Mouse (Mus musculus) hindbrain, embryonic 11.5 days (tissue): ENCODE results near the gene Ifnl2. TPM values are rescaled to one million over a fixed set of nuclear protein-coding genes. Genes with fewer than 3 reads are reported as not detected.
"Not testable (repeated sequence)": the region's sequence is repeated elsewhere in the genome, so short reads cannot be mapped to it uniquely, and the experiment has no call there.

Experiments
- ATAC-seq: fragments of 200-750 bp; cut with Nextera tagmentation; 2 replicates; pipeline ENCODE4 v1.8.0; 2017; ENCODE audit warnings: mild to moderate bottlenecking, moderate TSS enrichment, moderate library complexity; ENCODE audit not compliant: low FRiP score
- DNase-seq: peaks from one replicate; pipeline ENCODE4 v3.0.0-alpha.2; 2015; ENCODE audit warnings: low spot score
- H3K27ac ChIP-seq: fragments of 300-500 bp; sonication (generic); 2 replicates; pipeline ENCODE4 v1.5.1; 2014; ENCODE audit warnings: mild to moderate bottlenecking, low read depth, low read length
- H3K27me3 ChIP-seq: fragments of 300-500 bp; sonication (generic); 2 replicates; pipeline ENCODE4 v1.6.1; 2014; ENCODE audit warnings: mild to moderate bottlenecking, low read length, moderate library complexity, mixed read lengths; ENCODE audit not compliant: control insufficient read depth, insufficient read depth
- H3K36me3 ChIP-seq: fragments of 300-500 bp; sonication (generic); 2 replicates; pipeline ENCODE4 v1.6.1; 2014; ENCODE audit warnings: mild to moderate bottlenecking, low read length, moderate library complexity, mixed read lengths; ENCODE audit not compliant: control insufficient read depth, insufficient read depth
- H3K4me1 ChIP-seq: fragments of 300-500 bp; sonication (generic); replicated peaks from 2 replicates; pipeline ENCODE4 v1.6.1; 2014; ENCODE audit warnings: low read length, mixed read lengths; ENCODE audit not compliant: control insufficient read depth, insufficient read depth
- H3K4me2 ChIP-seq: fragments of 300-500 bp; sonication (generic); replicated peaks from 2 replicates; pipeline ENCODE4 v1.6.1; 2014; ENCODE audit warnings: mild to moderate bottlenecking, low read depth, low read length
- H3K4me3 ChIP-seq: fragments of 300-500 bp; sonication (generic); 2 replicates; pipeline ENCODE4 v1.5.1; 2014; ENCODE audit warnings: low read depth, low read length
- H3K9ac ChIP-seq: fragments of 300-500 bp; sonication (generic); 2 replicates; pipeline ENCODE4 v1.6.1; 2014; ENCODE audit warnings: low read depth, low read length
- H3K9me3 ChIP-seq: fragments of 300-500 bp; sonication (generic); 2 replicates; pipeline ENCODE4 v1.6.1; 2016; ENCODE audit warnings: low read length; ENCODE audit not compliant: control insufficient read depth
- WGBS: fragments of 180-500 bp; shearing (Covaris S2); extraction: QIAGEN DNeasy Blood & Tissue Kit; methylation state at CpG from one replicate; pipeline ENCODE4 v1.1.7; 2014; 5-methylcytosine and 5-hydroxymethylcytosine counted together
- polyA plus RNA-seq: library from polyadenylated mRNA; unstranded; fragments of >200 nt; fragmentation: Nextera tagmentation; extraction: Ambion mirVana; gene quantifications from 2 replicates; pipeline ENCODE4 v1.2.1, GENCODE M21; 2014

The Ifnl2 gene
- polyA plus RNA-seq, 1 experiment from 2014 or later, result not detected

DNA sequence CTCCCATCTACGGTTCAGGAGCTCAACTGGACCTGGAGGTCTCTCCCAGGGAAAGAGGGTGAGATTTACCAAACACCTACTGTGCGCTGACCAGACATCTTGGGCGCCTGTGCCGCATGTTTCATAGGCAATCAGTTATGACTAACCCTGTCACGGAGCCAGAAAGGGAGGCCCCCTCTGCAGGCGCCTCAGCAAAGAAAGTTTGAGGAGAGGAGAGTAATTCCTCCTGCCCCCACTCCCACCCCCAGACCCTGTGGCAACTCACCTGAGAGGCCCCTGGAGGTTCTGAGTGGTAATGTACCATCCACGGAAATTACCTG lies 35.6 kb upstream of the Ifnl2 start:
- H3K27me3 ChIP-seq, result peaks cover 17% of the 10 kb centered on the region
- WGBS, result 41% methylated on average over 7 of the region's 7 CpGs

DNA sequence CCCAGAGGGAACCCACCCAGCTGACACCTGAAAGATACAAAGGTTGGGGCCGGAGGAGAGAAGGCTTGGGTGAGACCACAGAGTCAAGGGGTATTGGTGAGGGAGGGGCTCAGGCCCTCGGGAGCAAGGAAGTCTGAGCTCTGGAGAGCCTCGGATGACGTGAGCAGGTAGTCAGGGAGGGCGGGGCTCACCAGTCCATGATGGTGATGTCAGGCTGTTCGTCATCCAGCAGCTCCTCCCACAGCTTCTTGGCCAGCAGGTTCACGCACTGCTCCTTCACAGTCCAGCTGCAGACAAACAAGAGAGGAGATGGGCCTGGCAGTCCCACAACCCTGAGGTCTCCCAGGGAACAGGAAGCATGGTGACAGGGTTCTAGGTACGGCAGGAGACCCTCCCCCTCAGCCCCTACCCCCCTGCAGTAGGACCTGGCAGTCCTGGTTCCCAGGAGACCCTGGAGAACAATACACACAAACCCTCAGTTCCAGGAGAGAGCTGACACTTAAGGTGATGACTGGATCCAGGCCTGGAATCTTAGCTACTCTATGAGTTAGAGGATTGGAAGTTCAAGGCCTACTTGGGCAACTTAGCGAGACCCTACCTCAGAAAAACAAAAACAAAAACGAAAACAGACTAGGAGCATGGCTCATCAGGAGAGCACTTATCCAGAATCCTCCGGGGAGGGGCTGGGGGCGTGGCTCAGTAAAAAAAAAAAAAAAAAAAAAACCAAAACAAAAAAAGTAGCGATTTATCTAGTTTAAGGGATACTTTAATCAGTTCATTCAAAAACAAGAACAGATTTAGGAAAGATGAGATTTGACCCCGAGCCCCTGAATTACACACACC lies 35.0 kb upstream of the Ifnl2 start:
- Histone ChIP-seq H3K4me3 (no peak overlapping the region), H3K9me3 (no peaks in the 10 kb centered on the region), H3K27ac (no peak overlapping the region), H3K9ac (no peak overlapping the region), H3K4me1 (no peaks in the 10 kb centered on the region), H3K4me2 (no peak overlapping the region), H3K36me3 (no peaks in the 10 kb centered on the region), H3K27me3 (peaks cover 17% of the 10 kb centered on the region)
- 23% methylated on average over 14 of the region's 14 CpGs for WGBS
- ATAC-seq (peak; percentile 31; the same call in 1 of the 2 replicates), DNase-seq (peak; percentile 52)

More for the DNA sequence above, 35.6 kb upstream of the Ifnl2 start:
- H3K9ac ChIP-seq, result no peak overlapping the region
- no peaks in the 10 kb centered on the region for H3K9me3 ChIP-seq
- DNase-seq (no peak), ATAC-seq (no peak)
- no peak overlapping the region for H3K4me2 ChIP-seq
- H3K36me3 ChIP-seq, result no peaks in the 10 kb centered on the region
- H3K4me1 ChIP-seq, result no peaks in the 10 kb centered on the region
- H3K27ac ChIP-seq, result no peak overlapping the region
- H3K4me3 ChIP-seq, result no peak overlapping the region

DNA sequence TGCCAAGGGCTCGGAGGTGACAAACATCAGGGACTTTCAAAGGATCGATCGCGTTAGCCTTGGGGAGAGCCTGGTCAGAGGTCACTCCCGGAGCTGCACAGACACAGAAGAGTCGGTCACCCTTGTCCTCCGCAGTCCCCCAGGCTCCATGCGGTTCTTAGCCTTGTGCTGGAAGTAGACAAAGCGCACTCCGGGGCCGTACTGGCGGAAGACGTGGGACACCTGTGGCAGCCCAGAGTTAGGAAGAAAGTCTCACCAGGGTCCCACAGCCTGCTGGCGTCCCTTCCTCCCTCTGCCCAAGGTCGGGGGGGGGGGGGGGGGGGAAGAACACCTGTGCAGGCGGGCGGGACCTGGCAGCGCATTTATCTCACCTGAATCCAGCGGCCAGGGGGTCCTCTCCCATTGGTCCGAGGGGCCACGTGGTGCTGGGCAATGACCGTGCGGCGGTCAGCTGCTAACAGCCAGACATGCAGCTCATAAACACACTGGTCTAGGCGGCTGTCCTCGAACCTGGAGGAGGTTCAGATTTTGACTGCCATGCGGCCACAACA lies 33.9 kb upstream of the Ifnl2 start:
- H3K4me2 ChIP-seq, result peak overlapping the region; percentile 44
- no peak overlapping the region for H3K27ac ChIP-seq
- H3K4me3 ChIP-seq, result peak overlapping the region; percentile 18
- H3K36me3 ChIP-seq, result no peaks in the 10 kb centered on the region
- WGBS, result 3% methylated on average over 22 of the region's 27 CpGs
- H3K9ac ChIP-seq, result no peak overlapping the region
- no peaks in the 10 kb centered on the region for H3K9me3 ChIP-seq
- H3K27me3 ChIP-seq, result peaks cover 17% of the 10 kb centered on the region
- H3K4me1 ChIP-seq, result no peaks in the 10 kb centered on the region
- ATAC-seq (peak; percentile 43; the same call in 1 of the 2 replicates), DNase-seq (peak; percentile 35)

DNA sequence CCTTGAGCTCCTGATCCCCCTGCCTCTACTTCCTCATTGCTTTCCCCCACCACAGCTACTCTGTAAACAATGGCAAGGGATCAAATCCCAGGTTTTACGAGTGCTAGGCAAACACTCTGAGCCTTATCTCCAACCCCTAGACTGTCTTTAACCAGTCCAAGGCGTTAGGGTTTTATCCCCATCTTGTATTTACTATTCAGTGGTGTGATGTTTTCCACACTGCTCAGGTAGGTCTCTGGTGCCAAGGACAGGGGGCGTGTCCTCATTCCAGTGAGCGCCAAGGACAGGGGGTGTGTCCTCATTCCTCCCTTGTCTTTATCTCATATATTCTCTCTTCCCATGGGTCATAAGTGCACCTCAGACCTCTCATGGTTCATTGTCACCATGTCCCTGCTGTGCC lies 30.3 kb upstream of the Ifnl2 start, which contains the start of gene Sycn:
Gene Sycn (plus strand): TSS at position 360 of the 400 bp plus-strand sequence.
- Histone ChIP-seq H3K36me3 (no peaks in the 10 kb centered on the region), H3K27me3 (peaks cover 4% of the 10 kb centered on the region), H3K4me2 (no peak within 1 kb of the TSS), H3K9me3 (no peaks in the 10 kb centered on the region), H3K4me1 (no peaks in the 10 kb centered on the region), H3K27ac (no peak within 1 kb of the TSS), H3K4me3 (no peak within 1 kb of the TSS), H3K9ac (no peak within 1 kb of the TSS)
- 87% methylated on average over 4 of the region's 4 CpGs for WGBS
- ATAC-seq, result no peak
- DNase-seq, result no peak

DNA sequence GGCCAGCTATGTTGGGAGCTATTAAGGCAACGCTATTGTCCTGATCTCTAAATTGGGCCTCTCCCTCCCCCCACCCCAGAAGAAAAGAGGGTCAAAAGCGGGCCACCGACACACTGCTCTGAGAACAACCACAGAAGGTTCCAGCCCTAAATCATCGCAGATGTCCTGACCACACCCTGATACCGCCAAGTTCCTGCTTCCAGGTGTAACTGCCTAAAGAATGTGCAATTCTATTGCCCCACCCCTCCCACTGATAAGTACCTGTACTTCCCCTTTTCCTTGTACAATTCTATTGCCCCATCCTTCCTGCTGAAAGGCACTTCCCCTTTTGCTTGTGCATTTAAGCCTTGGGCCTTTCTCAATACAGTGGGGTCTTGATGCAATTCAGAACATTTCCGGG lies 28.6 kb upstream of the Ifnl2 start:
- H3K36me3 ChIP-seq, H3K4me2 ChIP-seq, H3K9ac ChIP-seq, H3K9me3 ChIP-seq, H3K4me1 ChIP-seq, H3K4me3 ChIP-seq, ATAC-seq, H3K27ac ChIP-seq, DNase-seq, H3K27me3 ChIP-seq: not testable (repeated sequence)
- WGBS, result 94% methylated on average over 6 of the region's 6 CpGs

DNA sequence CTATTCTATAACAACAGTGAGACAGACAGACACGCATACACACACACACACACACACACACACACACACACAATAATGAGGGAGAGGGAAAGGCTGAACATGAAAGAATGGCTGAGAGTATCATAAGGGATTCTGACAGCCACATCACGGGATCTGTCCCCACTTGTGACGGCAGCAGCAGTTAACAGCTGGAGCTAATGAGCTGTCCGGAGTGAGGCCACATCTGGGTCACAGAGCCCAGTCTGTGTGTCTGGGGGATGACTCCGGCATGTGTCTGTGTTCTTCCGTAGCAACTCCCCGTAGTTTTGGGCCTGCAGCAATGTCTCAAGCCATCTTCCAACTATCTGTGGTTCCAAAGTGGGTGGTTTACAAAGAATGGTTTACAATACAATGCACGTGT lies 21.8 kb upstream of the Ifnl2 start:
- Histone ChIP-seq H3K27me3 (no peaks in the 10 kb centered on the region), H3K27ac (no peak overlapping the region), H3K4me2 (no peak overlapping the region), H3K4me1 (no peaks in the 10 kb centered on the region), H3K9me3 (no peaks in the 10 kb centered on the region), H3K4me3 (no peak overlapping the region), H3K9ac (no peak overlapping the region), H3K36me3 (no peaks in the 10 kb centered on the region)
- no peak for DNase-seq
- ATAC-seq, result no peak
- WGBS, result 78% methylated on average over 8 of the region's 8 CpGs

DNA sequence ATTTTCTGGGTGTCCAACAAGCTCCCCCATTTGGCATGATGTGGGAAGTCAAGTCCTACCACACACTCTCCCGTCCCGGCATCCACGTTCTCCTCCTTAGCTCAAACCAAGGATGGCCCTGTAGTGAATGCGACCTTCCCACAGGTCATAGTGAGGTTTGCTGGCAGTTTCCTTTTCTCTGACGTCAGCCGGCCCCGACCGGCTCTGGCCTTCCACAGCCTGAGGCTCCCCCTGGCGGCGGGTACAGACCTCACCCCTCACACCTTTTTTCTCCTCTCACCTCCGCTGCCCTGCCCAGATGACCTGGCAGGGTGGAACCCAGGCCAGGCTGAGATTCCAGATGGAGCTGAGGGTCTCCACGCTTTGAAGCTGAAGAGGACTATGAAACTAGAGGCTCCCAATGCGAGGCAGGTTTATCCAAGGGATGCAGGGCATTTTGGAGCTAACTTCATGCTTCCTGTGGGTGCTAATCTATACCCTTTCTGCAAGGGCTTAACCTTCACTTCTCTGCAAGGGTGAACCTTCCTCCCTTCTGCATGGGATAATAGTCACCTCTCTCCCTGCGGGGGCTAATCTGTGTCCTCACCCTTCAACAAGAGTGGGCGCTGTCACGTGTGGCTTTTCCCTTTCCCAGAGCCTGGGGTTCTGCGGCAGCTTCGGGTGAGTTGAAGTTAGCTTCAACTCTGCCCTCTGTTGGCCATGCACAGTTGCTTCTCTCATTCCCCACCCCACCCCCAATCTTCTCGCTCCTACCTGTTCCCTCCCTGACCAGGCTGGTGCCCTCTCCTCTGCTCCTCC lies 17.9 kb upstream of the Ifnl2 start:
- Histone ChIP-seq H3K4me3 (no peak overlapping the region), H3K4me1 (no peaks in the 10 kb centered on the region), H3K36me3 (no peaks in the 10 kb centered on the region), H3K4me2 (no peak overlapping the region), H3K27me3 (no peaks in the 10 kb centered on the region), H3K9ac (no peak overlapping the region), H3K9me3 (no peaks in the 10 kb centered on the region), H3K27ac (no peak overlapping the region)
- ATAC-seq, result no peak
- 13% methylated on average over 19 of the region's 19 CpGs for WGBS
- DNase-seq, result peak; percentile 86

DNA sequence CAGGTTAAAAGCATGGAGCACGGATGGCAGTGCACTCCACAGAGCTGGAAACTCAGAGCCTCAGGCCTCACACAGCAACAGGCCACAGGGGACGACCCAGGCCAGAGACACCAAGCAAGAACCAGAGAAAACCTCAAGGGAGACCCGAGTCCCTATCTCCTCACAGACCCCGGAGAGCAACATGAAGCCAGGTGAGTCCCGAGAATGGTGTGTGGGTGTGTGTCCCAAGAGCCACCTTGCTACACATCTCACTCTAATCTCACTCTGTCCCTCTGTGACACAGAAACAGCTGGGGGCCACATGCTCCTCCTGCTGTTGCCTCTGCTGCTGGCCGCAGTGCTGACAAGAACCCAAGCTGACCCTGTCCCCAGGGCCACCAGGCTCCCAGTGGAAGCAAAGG lies 12.3 kb upstream of the Ifnl2 start, which contains the start of gene Ifnl3:
Gene Ifnl3 (plus strand): TSS at position 301 of the 400 bp plus-strand sequence.
- not testable (repeated sequence) for H3K9me3 ChIP-seq, H3K36me3 ChIP-seq, H3K4me2 ChIP-seq, H3K9ac ChIP-seq, H3K27me3 ChIP-seq, ATAC-seq, DNase-seq, H3K27ac ChIP-seq, H3K4me1 ChIP-seq, H3K4me3 ChIP-seq
- 73% methylated on average over 5 of the region's 6 CpGs for WGBS
